Mouse (Mus musculus) spleen, adult 2 months (tissue): ENCODE measurements around the gene Vps4b.

ENCODE experiments used
- CTCF ChIP-seq: fragments of 200-500 bp; IDR thresholded peaks from 2 replicates; pipeline ENCODE4 v1.5.1; 2011; ENCODE audit warnings: mild to moderate bottlenecking, inconsistent platforms; ENCODE audit not compliant: insufficient read depth, insufficient read length, insufficient replicate concordance; ENCODE audit errors: extremely low read depth
- POLR2A ChIP-seq: fragments of 200-500 bp; IDR thresholded peaks from 2 replicates; pipeline ENCODE4 v1.6.1; 2011; ENCODE audit warnings: low read depth, low read length, inconsistent platforms

DNA sequence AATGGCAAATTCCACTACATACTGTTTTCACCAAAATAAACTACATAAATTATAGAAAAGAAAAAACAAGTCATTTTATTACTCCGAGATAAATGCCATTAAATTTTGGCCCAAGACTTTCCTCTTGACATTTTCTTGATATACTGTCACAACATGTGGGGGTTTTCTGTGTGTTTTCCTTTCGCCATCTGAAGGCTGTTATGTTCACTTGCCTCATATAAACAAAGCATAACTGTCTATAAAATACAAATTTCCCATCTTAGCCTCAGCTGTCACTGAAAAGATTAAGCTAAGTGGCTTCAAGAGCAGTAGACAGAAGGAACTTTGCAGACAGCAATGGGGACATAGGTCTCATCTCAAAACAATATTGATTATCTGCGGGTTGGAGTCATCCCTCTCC, 32.2 kb downstream of the Vps4b start:
- TF ChIP-seq CTCF (no peak), POLR2A (no peak)
